Mouse (Mus musculus) G1E (cell line): Measurements from ENCODE around the gene Gm26558.

Experiments used
- CTCF ChIP-seq: IDR thresholded peaks from 2 replicates; pipeline ENCODE4 v1.5.1; 2012; ENCODE audit warnings: low read depth, low read length, inconsistent platforms, mixed read lengths
- GATA1 ChIP-seq: IDR thresholded peaks from 2 replicates; pipeline ENCODE4 v1.6.1; 2012; ENCODE audit warnings: borderline replicate concordance, low read length, inconsistent platforms, mixed read lengths

GRCm38 (mm10) chr2:70708986-70709730 lies 47.2 kb upstream of the Gm26558 start:
- TF ChIP-seq CTCF = no peak
- TF ChIP-seq GATA1 = no peak
